Mouse (Mus musculus) granulocyte monocyte progenitor cell, adult 5-6 weeks (primary cell): ENCODE measurements at regions not wholly inside any gene's neighbourhood (a gene's known extent, or its start where the extent isn't known, plus 50 kb on each side); places are given as distances from the start of the nearest gene placed in this dataset.
"Not testable (repeated sequence)": the region's sequence is repeated elsewhere in the genome, so short reads cannot be mapped to it uniquely, and the experiment has no call there.

Source experiments
- ATAC-seq: replicated peaks from 2 replicates; pipeline ENCODE4 v1.8.0; 2016; ENCODE audit warnings: mild to moderate bottlenecking, moderate TSS enrichment, inconsistent platforms; ENCODE audit not compliant: poor library complexity, severe bottlenecking

GRCm38 (mm10) chr7:137522450-137522849, 85.0 kb downstream of the Glrx3 start:
- no peak for ATAC-seq

GRCm38 (mm10) chr7:137533476-137533875, 96.1 kb downstream of the Glrx3 start:
- ATAC-seq = no peak

DNA sequence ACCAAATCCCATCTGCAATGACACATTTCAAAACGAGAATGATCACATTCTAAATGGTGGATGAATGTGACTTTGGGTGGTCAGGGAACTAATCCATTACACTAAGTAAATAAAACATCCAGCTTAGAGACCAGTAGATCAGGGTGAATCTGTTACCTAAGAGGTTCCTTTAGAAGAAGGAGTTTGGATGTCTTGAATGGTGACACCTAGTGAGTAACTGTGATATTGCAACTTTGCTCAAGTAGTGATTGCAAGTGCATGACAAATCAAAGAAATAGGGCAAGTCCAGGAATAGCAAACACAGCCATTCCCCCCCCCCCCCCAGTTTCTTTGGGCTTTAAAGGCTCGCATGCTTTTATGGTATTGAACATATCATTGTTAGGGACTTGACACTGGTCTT, 112.6 kb downstream of the Glrx3 start:
- peak; percentile 65 for ATAC-seq

DNA sequence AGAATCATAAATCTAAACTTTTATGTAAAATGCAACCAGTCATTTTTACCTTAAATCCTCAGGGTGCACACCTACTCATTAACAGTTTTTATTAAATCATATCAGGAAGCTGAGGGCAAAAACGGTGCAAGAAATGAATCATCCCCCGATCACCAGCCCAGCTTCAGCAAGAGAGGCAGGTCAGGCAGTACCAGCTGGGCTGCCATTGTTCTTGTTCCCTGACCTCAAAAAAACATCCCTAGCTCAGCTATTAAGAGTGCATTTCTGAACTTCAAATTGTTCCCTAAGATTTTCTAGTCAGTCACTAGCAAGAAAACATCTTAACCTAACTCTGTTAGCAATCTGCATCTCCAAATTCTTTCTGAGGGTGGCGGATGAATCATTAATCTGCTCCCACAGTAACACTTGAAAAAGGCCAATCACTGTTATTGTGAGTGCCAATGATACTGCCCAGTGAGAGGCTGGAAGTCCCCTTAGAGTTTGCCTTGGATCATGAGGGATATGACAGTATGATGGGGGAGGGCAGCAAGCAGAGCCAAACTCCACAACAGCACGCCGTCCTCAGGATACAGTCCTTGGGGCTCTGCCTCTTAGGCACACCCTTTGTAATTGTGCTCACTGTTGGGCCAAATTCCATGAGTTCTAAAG, 115.3 kb downstream of the Glrx3 start:
- ATAC-seq = no peak

DNA sequence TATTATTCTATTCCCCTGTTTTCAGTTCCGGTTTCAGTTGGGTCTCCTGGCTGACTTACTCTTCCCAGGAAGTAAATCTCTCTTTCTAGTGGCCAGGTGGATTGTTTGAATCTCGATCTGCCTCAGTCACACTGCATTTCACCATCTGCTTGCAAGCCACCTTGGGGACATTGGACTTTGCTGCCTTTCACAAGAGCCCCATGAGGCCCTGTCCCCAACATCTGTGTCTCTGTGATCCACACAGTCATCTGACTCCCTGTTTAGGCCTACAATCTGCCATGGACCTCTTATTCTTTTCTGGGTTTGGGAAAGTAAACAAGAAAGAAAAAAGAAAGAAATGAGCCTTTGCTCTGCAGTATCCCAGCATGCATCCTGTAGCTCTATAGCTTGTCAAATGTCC, 118.1 kb downstream of the Glrx3 start:
- no peak for ATAC-seq

- no peak for ATAC-seq
These were observed 120.0 kb downstream of the Glrx3 start for GRCm38 (mm10) chr7:137557439-137557838.

- no peak for ATAC-seq
These were observed 121.5 kb downstream of the Glrx3 start for GRCm38 (mm10) chr7:137558871-137559270.

- ATAC-seq = no peak
These were observed 132.8 kb downstream of the Glrx3 start for GRCm38 (mm10) chr7:137570199-137570598.

DNA sequence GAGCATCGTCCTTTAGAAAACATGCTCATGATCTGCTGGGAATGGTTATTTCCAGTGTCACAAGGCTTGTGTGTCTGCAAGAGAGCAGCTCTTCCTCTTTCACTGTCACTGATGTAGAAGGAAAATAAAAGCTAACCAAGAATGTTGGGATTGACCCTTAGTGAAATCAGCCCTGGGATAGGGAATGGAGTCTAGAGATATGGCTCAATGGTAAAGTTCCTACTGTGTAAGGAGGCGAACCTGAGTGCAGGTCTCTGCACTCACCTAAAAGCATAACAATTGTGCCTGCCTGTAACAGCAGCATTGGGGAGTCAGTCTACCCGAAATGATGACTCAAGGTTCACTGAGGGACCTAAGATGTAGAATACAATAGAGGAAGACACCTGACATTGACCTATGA, 138.1 kb downstream of the Glrx3 start:
- ATAC-seq = no peak

- no peak for ATAC-seq
These were observed 138.8 kb downstream of the Glrx3 start for GRCm38 (mm10) chr7:137576251-137576650.

DNA sequence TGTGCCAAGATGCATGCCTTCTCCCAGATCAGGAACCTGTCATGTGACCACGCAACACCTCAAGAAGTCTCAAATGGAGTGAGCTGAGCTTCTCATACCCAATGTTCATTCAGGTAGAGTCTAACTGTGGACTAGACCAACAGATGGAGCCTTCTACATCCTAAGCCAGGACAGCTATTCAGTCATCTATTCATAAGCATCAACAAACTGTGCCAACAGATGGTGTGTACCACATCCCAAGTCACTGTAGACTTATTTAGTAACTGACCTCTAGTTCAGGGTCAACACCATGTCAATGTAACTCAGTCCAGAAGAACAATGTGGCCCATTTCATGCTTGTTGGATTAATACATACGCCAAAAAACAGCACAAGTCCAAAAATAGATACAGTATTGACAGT, 146.1 kb downstream of the Glrx3 start:
- ATAC-seq = no peak

DNA sequence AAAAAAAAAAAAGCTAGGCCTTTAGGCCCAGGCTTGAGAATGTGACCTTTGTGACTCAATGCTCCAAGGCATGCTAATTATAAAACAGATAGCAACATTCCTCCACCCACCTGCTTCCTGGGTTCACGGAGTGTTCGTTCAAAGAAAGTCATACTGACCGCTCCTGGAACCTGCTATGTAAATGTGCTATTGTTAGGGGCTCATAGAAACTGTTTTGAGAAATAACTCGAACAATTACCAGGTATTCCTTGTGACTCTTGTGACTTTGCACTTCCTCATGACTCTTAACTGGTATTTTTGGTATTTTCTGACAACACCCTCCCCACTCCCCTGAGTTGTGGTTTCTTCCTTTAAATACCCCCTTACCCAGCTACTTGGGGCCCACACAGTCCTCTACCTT, 147.5 kb downstream of the Glrx3 start:
- not testable (repeated sequence) for ATAC-seq

DNA sequence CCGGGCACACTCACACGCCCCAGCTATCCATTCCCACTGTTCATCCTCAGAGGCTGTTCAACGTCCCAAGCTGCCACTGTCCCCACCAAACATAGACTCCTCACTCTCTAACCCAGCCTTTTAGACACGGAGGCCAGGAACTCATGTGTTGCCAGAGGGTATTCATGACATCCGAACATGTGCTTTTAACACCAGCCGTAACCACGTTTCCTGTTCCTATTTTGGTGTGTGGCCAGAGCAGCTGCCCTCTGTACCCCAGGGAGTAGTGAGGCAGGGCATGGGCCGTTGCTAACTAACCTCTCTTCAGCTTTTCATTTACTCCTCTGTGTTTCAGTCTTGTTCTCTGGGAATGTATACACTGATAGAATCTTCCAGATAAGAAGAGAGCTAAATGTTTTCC, 156.2 kb downstream of the Glrx3 start:
- peak; percentile 84 for ATAC-seq

GRCm38 (mm10) chr7:137595567-137595966, 158.2 kb downstream of the Glrx3 start:
- ATAC-seq = no peak

GRCm38 (mm10) chr7:137596161-137596560, 158.7 kb downstream of the Glrx3 start:
- no peak for ATAC-seq

DNA sequence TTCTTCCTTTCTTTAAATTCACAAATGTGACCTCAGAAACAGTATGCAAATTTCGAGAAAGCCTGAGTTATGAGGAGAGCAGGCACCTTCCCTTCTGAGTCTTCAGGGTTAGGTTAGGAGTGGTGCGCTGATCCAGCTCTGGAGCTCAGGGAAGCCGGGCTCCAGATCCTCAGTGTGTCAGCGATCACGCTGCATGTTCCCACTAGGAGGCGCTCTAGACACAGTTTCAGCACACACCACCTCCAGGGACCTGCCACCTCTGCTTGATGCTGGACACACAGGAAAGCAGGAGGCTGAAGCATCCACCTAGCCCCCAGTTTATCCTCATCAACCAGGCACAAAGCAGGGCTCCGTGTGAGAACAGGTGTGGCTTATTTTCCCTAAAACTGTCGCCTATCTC, 165.6 kb downstream of the Glrx3 start:
- peak; percentile 85 for ATAC-seq

- no peak for ATAC-seq
These were observed 172.3 kb downstream of the Glrx3 start for GRCm38 (mm10) chr7:137609752-137610151.

DNA sequence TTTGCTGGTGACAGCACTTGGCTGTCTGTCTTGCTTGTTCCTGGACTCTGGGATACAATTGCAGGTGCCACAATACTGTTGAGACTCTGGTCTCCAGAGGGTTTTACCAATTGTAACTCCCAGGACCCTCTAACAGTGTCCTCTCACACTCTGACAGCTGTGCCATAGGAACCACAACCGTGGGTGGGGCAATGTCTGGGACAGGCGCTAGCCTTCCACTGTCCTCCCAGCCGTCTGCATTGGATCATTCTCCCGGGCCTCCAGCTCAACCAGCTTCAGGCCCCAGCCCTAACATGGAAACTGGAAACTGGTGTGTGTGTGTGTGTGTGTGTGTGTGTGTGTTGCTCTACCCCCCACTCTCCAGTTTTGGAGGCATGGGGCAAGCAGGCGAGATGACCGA, 173.9 kb downstream of the Glrx3 start:
- no peak for ATAC-seq

GRCm38 (mm10) chr7:137611891-137612522, 174.6 kb downstream of the Glrx3 start:
- ATAC-seq = no peak

DNA sequence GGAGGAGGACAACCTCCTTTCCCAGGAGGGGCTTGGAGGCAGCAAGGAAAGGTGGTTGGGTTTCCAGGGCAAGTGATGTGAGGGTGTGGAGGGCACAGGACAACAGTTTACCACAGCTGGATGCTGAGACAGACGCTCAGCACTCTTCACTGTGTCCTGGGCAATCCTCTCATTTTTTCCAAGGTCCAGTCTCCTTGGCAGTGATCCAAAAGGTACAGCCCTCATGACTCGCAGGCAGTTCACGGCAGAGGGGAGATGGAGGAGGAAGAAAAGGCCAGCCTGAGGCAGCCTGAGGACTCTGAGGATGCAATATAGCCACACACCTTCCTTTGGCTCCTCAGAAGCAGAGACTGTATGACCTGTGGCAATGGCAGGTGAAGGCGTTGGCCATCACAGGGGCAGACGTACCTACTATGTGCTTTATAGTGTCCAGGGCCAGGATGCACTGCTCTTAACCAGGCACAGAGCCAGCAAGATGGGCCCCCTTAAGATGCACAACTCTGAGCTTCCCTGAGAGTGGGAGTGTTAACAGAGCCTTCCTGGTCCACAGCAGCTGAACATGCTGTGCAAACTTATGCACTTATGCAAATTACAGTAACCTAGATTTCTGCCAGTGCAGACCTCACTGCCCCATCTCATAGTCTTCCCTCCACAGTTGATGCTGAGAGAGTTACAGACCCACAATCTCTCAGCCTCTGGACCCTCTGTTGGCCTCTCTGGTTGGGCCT, 181.2 kb downstream of the Glrx3 start:
- ATAC-seq = no peak

GRCm38 (mm10) chr7:137619286-137619789, 181.9 kb downstream of the Glrx3 start:
- ATAC-seq = no peak
